Mouse (Mus musculus) inflammation-experienced regulatory T-cells, adult 16 weeks (primary cell): ENCODE data around the gene Prkar1a. TPM values are rescaled to one million over a fixed set of nuclear protein-coding genes. Genes with fewer than 3 reads are reported as not detected.

Experiments
- polyA plus RNA-seq: library from polyadenylated mRNA; unstranded; fragments of 100-300 nt; shearing (Covaris generic); gene quantifications from one replicate; pipeline ENCODE4 v1.2.1, GENCODE M21; 2017

Gene Prkar1a
- 626 TPM for polyA plus RNA-seq

DNA sequence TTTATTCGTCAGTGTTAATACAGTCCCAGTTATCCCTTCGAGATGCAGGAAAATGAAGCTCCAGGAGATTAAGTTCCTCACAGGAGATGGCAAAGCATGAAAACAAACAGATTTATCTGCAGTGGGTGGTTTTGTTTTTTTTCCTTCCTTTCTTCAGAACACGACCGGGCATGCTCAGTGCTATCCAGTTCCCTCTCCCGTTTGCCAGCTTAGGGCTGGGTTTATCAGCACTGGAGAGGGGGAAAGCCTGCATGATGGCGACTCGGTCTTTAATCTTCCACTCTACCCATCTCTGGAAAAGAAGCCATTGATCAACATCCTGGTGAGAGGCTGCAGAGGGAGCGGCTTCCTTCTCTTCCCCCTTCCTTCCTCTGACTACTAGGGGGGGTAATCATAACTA lies at the start of gene Prkar1a:
TSS of gene Prkar1a (plus strand) at position 200 of the 400 bp plus-strand sequence.

DNA sequence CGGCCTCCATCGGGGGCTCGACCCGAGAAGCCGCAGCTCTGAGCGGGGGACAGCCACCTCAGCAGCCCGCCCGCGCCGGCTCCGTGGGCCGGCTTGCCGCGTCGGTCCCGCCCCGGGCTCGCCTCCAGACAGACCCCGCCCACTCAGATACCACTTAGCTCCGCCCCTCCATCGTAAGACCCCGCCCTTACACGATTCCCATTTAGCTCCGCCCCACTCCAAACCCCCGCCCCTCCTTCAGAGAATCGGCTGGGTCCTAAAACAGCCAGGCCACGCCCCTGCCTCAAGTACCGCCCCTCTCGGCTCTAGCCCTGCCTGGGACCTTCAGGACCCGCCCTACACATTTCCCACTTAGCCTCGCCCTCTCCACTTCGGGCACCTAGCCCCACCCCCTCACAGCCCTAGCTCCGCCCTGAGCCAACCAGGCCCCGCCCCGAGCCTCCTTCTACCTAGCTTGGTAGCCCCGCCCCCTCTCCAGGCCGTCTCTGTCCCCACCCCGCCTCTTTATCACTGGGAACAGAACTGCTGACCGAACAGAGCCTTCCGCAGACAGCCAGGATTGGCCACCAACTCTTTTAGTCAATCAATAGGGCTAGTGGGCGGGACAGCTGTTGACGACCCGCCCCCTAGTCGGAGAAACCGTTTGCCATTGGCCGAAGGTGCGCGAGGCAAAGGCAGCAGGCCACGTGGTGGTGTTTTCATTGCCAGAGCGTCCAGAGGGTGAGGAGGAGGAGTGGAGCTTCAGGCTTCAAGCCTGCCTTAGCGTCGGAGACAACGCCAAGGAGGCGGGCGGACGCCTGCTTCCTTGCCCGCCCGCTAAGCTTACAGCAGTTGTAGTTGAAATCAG lies 37.7 kb upstream of the Prkar1a start, which contains the start of gene Wipi1:
TSS of gene Wipi1 (minus strand) at position 665 of the 847 bp plus-strand sequence.

Other genes starting within 250 kb of the Prkar1a start
- gene 9930022D16Rik, start 235.5 kb upstream of the Prkar1a start, polyA plus RNA-seq = not detected
- 41.1 TPM for gene Amz2, start 223.5 kb upstream of the Prkar1a start, polyA plus RNA-seq
- gene Arsg, start 176.0 kb upstream of the Prkar1a start, polyA plus RNA-seq = 2.5 TPM
- gene Slc16a6, start 175.8 kb upstream of the Prkar1a start, polyA plus RNA-seq = 21.0 TPM
- gene Wipi1, start 37.4 kb upstream of the Prkar1a start, polyA plus RNA-seq = 0.54 TPM
- gene Fam20a, start 72.9 kb downstream of the Prkar1a start, polyA plus RNA-seq = 1.0 TPM
- gene 1700012B07Rik, start 178.6 kb downstream of the Prkar1a start, polyA plus RNA-seq = not detected